Mouse (Mus musculus): ENCODE measurements around the gene Snx25. TPM values are rescaled to one million over a fixed set of nuclear protein-coding genes. Genes with fewer than 3 reads are reported as not detected.
A peak's percentile ranks its signal among the peaks of the same experiment; 100 is the strongest.

The Snx25 gene
- polyA plus RNA-seq, 1 experiment from 2014 or later: 7.9 TPM

- H3K4me2 ChIP-seq (replicated peaks; ENCODE audit: low read depth, low read length): peak overlapping the region; percentile 71
- no peaks in the 10 kb centered on the region; the same call in 1 of the 2 replicates for H3K4me1 ChIP-seq (replicated peaks; ENCODE audit: control insufficient read depth, insufficient read depth, low read length)
- DNase-seq (ENCODE audit: low spot score) (peak; percentile 96), ATAC-seq (ENCODE audit: low FRiP score) (peak; percentile 99)
- no peaks in the 10 kb centered on the region for H3K9me3 ChIP-seq (ENCODE audit: control insufficient read depth, low read length)
- H3K9ac ChIP-seq (ENCODE audit: low read depth, low read length): peak overlapping the region; percentile 84
- no peaks in the 10 kb centered on the region for H3K36me3 ChIP-seq (ENCODE audit: control insufficient read depth, insufficient read depth, low read length)
- H3K27ac ChIP-seq (ENCODE audit: low read depth, low read length): peak overlapping the region; percentile 85
- 3% methylated on average over 66 of the region's 77 CpGs for WGBS
- peak overlapping the region; percentile 64 for H3K4me3 ChIP-seq (ENCODE audit: low read depth, low read length)
- H3K27me3 ChIP-seq (ENCODE audit: control insufficient read depth, insufficient read depth, low read length): no peaks in the 10 kb centered on the region
Observed at GRCm38 (mm10) chr8:46162953-46163869, 11.3 kb upstream of the Snx25 start.

- no peak for DNase-seq (ENCODE audit: low spot score)
- ATAC-seq (ENCODE audit: low FRiP score): no peak
- H3K27ac ChIP-seq (ENCODE audit: low read depth, low read length): no peak overlapping the region
- H3K4me3 ChIP-seq (ENCODE audit: low read depth, low read length): no peak overlapping the region
- no peak overlapping the region for H3K9ac ChIP-seq (ENCODE audit: low read depth, low read length)
- no peaks in the 10 kb centered on the region for H3K36me3 ChIP-seq (ENCODE audit: control insufficient read depth, insufficient read depth, low read length)
- 40% methylated on average over 2 of the region's 2 CpGs for WGBS
- H3K9me3 ChIP-seq (ENCODE audit: control insufficient read depth, low read length): no peaks in the 10 kb centered on the region
- 0 out of 2 replicates have a peak, but pooled peaks cover 3% of the 10 kb centered on the region for H3K4me1 ChIP-seq (replicated peaks; ENCODE audit: control insufficient read depth, insufficient read depth, low read length)
- no peak overlapping the region; the same call in 1 of the 2 replicates for H3K4me2 ChIP-seq (replicated peaks; ENCODE audit: low read depth, low read length)
- peaks cover 6% of the 10 kb centered on the region; the same call in 1 of the 2 replicates for H3K27me3 ChIP-seq (ENCODE audit: control insufficient read depth, insufficient read depth, low read length)
Observed at GRCm38 (mm10) chr8:46153042-46153441, 1.1 kb upstream of the Snx25 start.

DNA sequence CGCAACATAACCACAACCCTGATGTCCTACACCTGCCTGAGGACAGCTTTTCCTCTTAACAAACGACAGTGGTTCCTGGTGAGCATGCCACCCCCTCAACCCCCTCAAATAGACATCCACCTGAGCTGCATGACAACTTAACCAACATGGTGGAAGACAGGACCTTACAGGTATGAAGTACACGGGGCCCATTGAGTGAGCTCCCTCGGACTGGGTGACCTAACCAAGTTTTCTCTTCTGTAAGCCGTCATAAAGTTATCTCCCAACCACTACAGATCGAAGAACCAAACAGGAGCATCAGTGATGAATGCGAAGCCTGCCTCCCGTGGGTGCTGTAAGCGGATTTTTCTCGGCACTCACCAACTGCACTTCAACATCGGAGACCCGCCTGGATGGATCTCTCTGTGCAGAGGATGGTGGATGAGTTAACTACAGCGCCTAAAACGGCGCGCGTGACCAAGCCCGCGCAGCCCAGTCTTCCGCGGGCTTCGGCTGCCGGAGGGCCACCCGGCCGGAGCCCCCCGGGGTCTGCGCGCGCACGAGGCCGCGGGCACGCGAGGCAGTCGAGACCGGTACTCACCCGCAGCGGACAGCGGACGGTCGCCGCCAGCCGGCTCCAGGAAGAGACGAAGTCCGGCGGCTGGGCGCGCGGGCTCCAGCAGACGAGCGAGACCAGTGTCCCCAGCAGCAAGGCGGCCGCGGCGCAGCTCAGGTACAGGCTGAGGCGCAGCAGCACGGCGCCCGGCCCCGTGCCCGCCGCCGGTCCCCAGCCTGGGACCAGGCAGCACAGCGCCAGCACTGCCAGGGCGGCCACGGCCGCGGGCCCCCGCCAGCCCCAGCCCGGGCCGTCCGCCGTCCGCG is 527 bp downstream of the Snx25 start, which contains the start of gene Cfap97:
Gene Cfap97, plus strand, starts transcription at position 570 of the 861 bp plus-strand sequence.
- Histone ChIP-seq H3K36me3 (ENCODE audit: control insufficient read depth, insufficient read depth, low read length) (no peaks in the 10 kb centered on the region), H3K27me3 (ENCODE audit: control insufficient read depth, insufficient read depth, low read length) (peaks cover 6% of the 10 kb centered on the region; the same call in 1 of the 2 replicates), H3K27ac (ENCODE audit: low read depth, low read length) (no peak within 1 kb of the TSS), H3K4me3 (ENCODE audit: low read depth, low read length) (peak within 1 kb of the TSS; percentile 77), H3K9ac (ENCODE audit: low read depth, low read length) (peak within 1 kb of the TSS; percentile 73), H3K4me2 (replicated peaks; ENCODE audit: low read depth, low read length) (peak within 1 kb of the TSS; percentile 80), H3K4me1 (replicated peaks; ENCODE audit: control insufficient read depth, insufficient read depth, low read length) (0 out of 2 replicates have a peak, but pooled peaks cover 3% of the 10 kb centered on the region), H3K9me3 (ENCODE audit: control insufficient read depth, low read length) (no peaks in the 10 kb centered on the region)
- WGBS: 1% methylated on average over 61 of the region's 75 CpGs
- peak; percentile 90 for ATAC-seq (ENCODE audit: low FRiP score)
- peak; percentile 74 for DNase-seq (ENCODE audit: low spot score)

DNA sequence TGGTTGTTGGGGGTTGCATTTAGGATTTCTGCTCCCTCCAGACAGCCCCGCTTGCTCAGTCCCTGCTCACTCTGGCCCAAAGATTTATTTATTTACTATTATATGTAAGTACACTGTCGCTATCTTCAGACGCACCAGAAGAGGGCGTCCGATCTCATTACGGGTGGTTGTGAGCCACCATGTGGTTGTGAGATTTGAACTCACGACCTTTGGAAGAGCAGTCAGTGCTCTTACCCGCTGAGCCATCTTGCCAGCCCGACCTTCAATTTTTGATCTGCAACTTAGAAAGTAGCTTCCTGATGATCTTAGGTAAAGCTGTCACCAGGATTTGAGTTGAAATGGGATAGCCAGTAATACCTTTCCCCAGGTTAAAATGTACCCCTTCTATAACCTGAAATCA is 2.2 kb downstream of the Snx25 start:
- H3K4me3 ChIP-seq (ENCODE audit: low read depth, low read length): no peak overlapping the region
- 0 out of 2 replicates have a peak, but pooled peaks cover 3% of the 10 kb centered on the region for H3K4me1 ChIP-seq (replicated peaks; ENCODE audit: control insufficient read depth, insufficient read depth, low read length)
- no peak overlapping the region for H3K4me2 ChIP-seq (replicated peaks; ENCODE audit: low read depth, low read length)
- peaks cover 6% of the 10 kb centered on the region; the same call in 1 of the 2 replicates for H3K27me3 ChIP-seq (ENCODE audit: control insufficient read depth, insufficient read depth, low read length)
- H3K36me3 ChIP-seq (ENCODE audit: control insufficient read depth, insufficient read depth, low read length): no peaks in the 10 kb centered on the region
- no peak for ATAC-seq (ENCODE audit: low FRiP score)
- no peak overlapping the region for H3K27ac ChIP-seq (ENCODE audit: low read depth, low read length)
- H3K9ac ChIP-seq (ENCODE audit: low read depth, low read length): no peak overlapping the region
- H3K9me3 ChIP-seq (ENCODE audit: control insufficient read depth, low read length): no peaks in the 10 kb centered on the region
- DNase-seq (ENCODE audit: low spot score): no peak
- 81% methylated on average over 9 of the region's 9 CpGs for WGBS

- Histone ChIP-seq H3K4me3 (ENCODE audit: low read depth, low read length) (no peak overlapping the region), H3K4me1 (replicated peaks; ENCODE audit: control insufficient read depth, insufficient read depth, low read length) (0 out of 2 replicates have a peak, but pooled peaks cover 3% of the 10 kb centered on the region), H3K9me3 (ENCODE audit: control insufficient read depth, low read length) (no peaks in the 10 kb centered on the region), H3K36me3 (ENCODE audit: control insufficient read depth, insufficient read depth, low read length) (no peaks in the 10 kb centered on the region), H3K27me3 (ENCODE audit: control insufficient read depth, insufficient read depth, low read length) (peaks cover 6% of the 10 kb centered on the region; the same call in 1 of the 2 replicates), H3K27ac (ENCODE audit: low read depth, low read length) (no peak overlapping the region), H3K9ac (ENCODE audit: low read depth, low read length) (no peak overlapping the region), H3K4me2 (replicated peaks; ENCODE audit: low read depth, low read length) (no peak overlapping the region)
- ATAC-seq (ENCODE audit: low FRiP score) (no peak), DNase-seq (ENCODE audit: low spot score) (no peak)
- WGBS: 86% methylated on average over 6 of the region's 6 CpGs
Observed at GRCm38 (mm10) chr8:46149306-46149705, 2.7 kb downstream of the Snx25 start.

DNA sequence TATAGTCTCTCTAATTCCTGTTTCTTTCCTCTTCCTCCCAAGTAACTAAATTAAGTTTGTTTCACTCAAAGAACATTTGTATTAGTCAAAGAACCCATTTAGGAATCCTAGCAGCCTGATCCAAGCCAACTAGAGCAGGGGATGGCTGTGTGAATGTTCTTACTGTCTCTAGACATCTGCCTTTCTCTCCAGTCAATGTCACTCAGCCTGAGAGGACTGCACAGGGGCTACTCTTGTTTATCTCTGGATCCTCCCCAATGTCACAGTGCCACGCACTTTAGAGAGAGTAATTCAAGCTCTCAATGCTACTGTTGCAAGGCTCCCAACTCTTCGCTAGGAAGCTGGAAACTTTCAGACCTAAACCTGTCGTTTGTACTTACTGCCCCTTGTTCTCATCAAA is 5.8 kb downstream of the Snx25 start:
- ATAC-seq (ENCODE audit: low FRiP score): no peak
- H3K27me3 ChIP-seq (ENCODE audit: control insufficient read depth, insufficient read depth, low read length): peaks cover 3% of the 10 kb centered on the region; the same call in 1 of the 2 replicates
- H3K4me3 ChIP-seq (ENCODE audit: low read depth, low read length): no peak overlapping the region
- no peaks in the 10 kb centered on the region for H3K9me3 ChIP-seq (ENCODE audit: control insufficient read depth, low read length)
- no peak overlapping the region for H3K4me2 ChIP-seq (replicated peaks; ENCODE audit: low read depth, low read length)
- 0 out of 2 replicates have a peak, but pooled peaks cover 3% of the 10 kb centered on the region for H3K4me1 ChIP-seq (replicated peaks; ENCODE audit: control insufficient read depth, insufficient read depth, low read length)
- H3K9ac ChIP-seq (ENCODE audit: low read depth, low read length): no peak overlapping the region
- no peak overlapping the region for H3K27ac ChIP-seq (ENCODE audit: low read depth, low read length)
- no peak for DNase-seq (ENCODE audit: low spot score)
- 42% methylated on average over 3 of the region's 3 CpGs for WGBS
- no peaks in the 10 kb centered on the region for H3K36me3 ChIP-seq (ENCODE audit: control insufficient read depth, insufficient read depth, low read length)

DNA sequence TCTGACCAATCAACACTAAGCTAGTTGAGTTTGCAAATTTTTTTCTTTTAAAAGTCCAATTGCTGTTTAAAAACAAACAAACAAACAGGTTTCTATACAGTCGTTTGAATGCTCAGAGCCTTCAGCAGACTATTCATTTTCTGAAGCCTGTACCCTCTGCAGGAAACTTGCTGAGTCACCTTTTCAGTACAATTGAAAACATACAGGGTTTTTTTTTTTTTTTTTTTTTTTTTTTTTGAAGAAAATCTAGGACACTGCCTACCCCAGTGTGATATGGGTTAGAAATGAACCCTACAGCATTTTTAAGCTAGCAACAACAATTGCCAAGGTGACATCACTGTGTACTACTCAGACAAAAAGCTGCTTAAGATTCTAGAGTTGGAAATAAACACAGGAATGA is 8.0 kb downstream of the Snx25 start:
- H3K4me2 ChIP-seq (replicated peaks; ENCODE audit: low read depth, low read length): no peak overlapping the region
- ATAC-seq (ENCODE audit: low FRiP score) (no peak), DNase-seq (ENCODE audit: low spot score) (no peak)
- no peaks in the 10 kb centered on the region for H3K36me3 ChIP-seq (ENCODE audit: control insufficient read depth, insufficient read depth, low read length)
- H3K4me3 ChIP-seq (ENCODE audit: low read depth, low read length): no peak overlapping the region
- H3K27ac ChIP-seq (ENCODE audit: low read depth, low read length): no peak overlapping the region
- no peaks in the 10 kb centered on the region for H3K27me3 ChIP-seq (ENCODE audit: control insufficient read depth, insufficient read depth, low read length)
- no peaks in the 10 kb centered on the region for H3K4me1 ChIP-seq (replicated peaks; ENCODE audit: control insufficient read depth, insufficient read depth, low read length)
- no peaks in the 10 kb centered on the region for H3K9me3 ChIP-seq (ENCODE audit: control insufficient read depth, low read length)
- WGBS: 63% methylated on average over 1 of the region's 1 CpGs
- H3K9ac ChIP-seq (ENCODE audit: low read depth, low read length): no peak overlapping the region

DNA sequence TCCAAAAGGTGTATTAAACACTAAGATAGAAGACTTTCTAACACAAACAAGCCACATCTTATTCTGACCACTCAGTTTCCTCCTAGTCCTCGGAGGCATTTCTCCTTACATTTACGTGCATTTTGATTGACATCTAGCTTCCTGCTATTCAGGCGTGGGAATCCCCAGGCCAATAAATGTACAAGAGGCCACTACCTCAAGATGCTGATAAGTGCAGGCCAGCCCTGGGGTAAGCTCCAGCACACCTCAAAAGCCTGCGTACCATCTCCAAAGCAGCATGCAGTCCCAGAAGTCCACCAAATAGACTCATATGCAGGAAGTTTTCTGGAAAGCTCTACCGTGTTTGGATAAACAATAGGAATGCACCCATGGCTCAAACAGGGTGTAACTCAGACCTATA is 8.5 kb downstream of the Snx25 start:
- no peak overlapping the region for H3K27ac ChIP-seq (ENCODE audit: low read depth, low read length)
- no peaks in the 10 kb centered on the region for H3K9me3 ChIP-seq (ENCODE audit: control insufficient read depth, low read length)
- DNase-seq (ENCODE audit: low spot score) (no peak), ATAC-seq (ENCODE audit: low FRiP score) (no peak)
- H3K4me1 ChIP-seq (replicated peaks; ENCODE audit: control insufficient read depth, insufficient read depth, low read length): no peaks in the 10 kb centered on the region
- H3K9ac ChIP-seq (ENCODE audit: low read depth, low read length): no peak overlapping the region
- H3K27me3 ChIP-seq (ENCODE audit: control insufficient read depth, insufficient read depth, low read length): no peaks in the 10 kb centered on the region
- 78% methylated on average over 5 of the region's 5 CpGs for WGBS
- no peak overlapping the region for H3K4me2 ChIP-seq (replicated peaks; ENCODE audit: low read depth, low read length)
- no peak overlapping the region for H3K4me3 ChIP-seq (ENCODE audit: low read depth, low read length)
- H3K36me3 ChIP-seq (ENCODE audit: control insufficient read depth, insufficient read depth, low read length): no peaks in the 10 kb centered on the region

Data from hindbrain, embryonic 11.5 days (tissue).